Mouse (Mus musculus) lung, embryonic 15.5 days (tissue): Measurements from ENCODE around the gene Atpaf2. TPM values are rescaled to one million over a fixed set of nuclear protein-coding genes. Genes with fewer than 3 reads are reported as not detected.

Experiments
- ATAC-seq: fragments of 200-750 bp; cut with Nextera tagmentation; 2 replicates; pipeline ENCODE4 v1.8.0; 2017; ENCODE audit warnings: moderate number of reproducible peaks, borderline replicate concordance; ENCODE audit not compliant: low FRiP score, low TSS enrichment; ENCODE audit errors: extremely low read depth
- H3K27ac ChIP-seq: fragments of 300-500 bp; sonication (generic); 2 replicates; pipeline ENCODE4 v1.5.1; 2015; ENCODE audit warnings: moderate library complexity, mild to moderate bottlenecking, inconsistent platforms
- H3K27me3 ChIP-seq: fragments of 300-500 bp; sonication (generic); 2 replicates; pipeline ENCODE4 v1.6.1; 2015; ENCODE audit warnings: inconsistent platforms
- H3K36me3 ChIP-seq: fragments of 300-500 bp; sonication (generic); 2 replicates; pipeline ENCODE4 v1.6.1; 2015; ENCODE audit warnings: inconsistent platforms
- H3K4me1 ChIP-seq: fragments of 300-500 bp; sonication (generic); 2 replicates; pipeline ENCODE4 v1.6.1; 2015; ENCODE audit warnings: inconsistent platforms
- H3K4me2 ChIP-seq: fragments of 300-500 bp; sonication (generic); 2 replicates; pipeline ENCODE4 v1.6.1; 2015; ENCODE audit warnings: inconsistent platforms, mild to moderate bottlenecking, moderate library complexity
- H3K4me3 ChIP-seq: fragments of 300-500 bp; sonication (generic); 2 replicates; pipeline ENCODE4 v1.5.1; 2015; ENCODE audit warnings: mild to moderate bottlenecking, inconsistent platforms
- H3K9ac ChIP-seq: fragments of 300-500 bp; sonication (generic); 2 replicates; pipeline ENCODE4 v1.6.1; 2015; ENCODE audit warnings: inconsistent platforms
- H3K9me3 ChIP-seq: fragments of 300-500 bp; sonication (generic); 2 replicates; pipeline ENCODE4 v1.6.1; 2016; ENCODE audit warnings: inconsistent platforms
- WGBS: fragments of 180-500 bp; shearing (Covaris S2); methylation state at CpG from one replicate; pipeline ENCODE4 v1.1.7; 2015; 5-methylcytosine and 5-hydroxymethylcytosine counted together
- polyA plus RNA-seq: library from polyadenylated mRNA; unstranded; fragments of >200 nt; fragmentation: Nextera tagmentation; extraction: Ambion mirVana; gene quantifications from 2 replicates; pipeline ENCODE4 v1.2.1, GENCODE M21; 2015

The Atpaf2 gene
- polyA plus RNA-seq, 1 experiment from 2014 or later, result 54.7 TPM

- Histone ChIP-seq H3K36me3 (no peaks in the 10 kb centered on the region), H3K9ac (no peak overlapping the region), H3K27me3 (no peaks in the 10 kb centered on the region), H3K4me2 (no peak overlapping the region), H3K9me3 (no peaks in the 10 kb centered on the region), H3K27ac (no peak overlapping the region), H3K4me1 (peaks cover under 1% of the 10 kb centered on the region; the same call in 1 of the 2 replicates), H3K4me3 (no peak overlapping the region)
- WGBS, result 77% methylated on average over 6 of the region's 6 CpGs
- no peak for ATAC-seq
Measured at GRCm38 (mm10) chr11:60391346-60391745, 26.9 kb downstream of the Atpaf2 start.

- Histone ChIP-seq H3K36me3 (no peaks in the 10 kb centered on the region), H3K4me2 (no peak overlapping the region), H3K9ac (no peak overlapping the region), H3K4me1 (peaks cover 7% of the 10 kb centered on the region; the same call in 1 of the 2 replicates), H3K27me3 (no peaks in the 10 kb centered on the region), H3K9me3 (no peaks in the 10 kb centered on the region), H3K4me3 (no peak overlapping the region), H3K27ac (no peak overlapping the region)
- WGBS, result 84% methylated on average over 2 of the region's 2 CpGs
- ATAC-seq, result no peak
Measured at GRCm38 (mm10) chr11:60387944-60388343, 30.3 kb downstream of the Atpaf2 start.

- Histone ChIP-seq H3K27ac (no peak overlapping the region), H3K27me3 (no peaks in the 10 kb centered on the region), H3K9me3 (no peaks in the 10 kb centered on the region), H3K9ac (no peak overlapping the region), H3K4me1 (peaks cover 7% of the 10 kb centered on the region; the same call in 1 of the 2 replicates), H3K4me2 (no peak overlapping the region), H3K36me3 (no peaks in the 10 kb centered on the region), H3K4me3 (no peak overlapping the region)
- WGBS, result 67% methylated on average over 5 of the region's 5 CpGs
- no peak for ATAC-seq
Measured at GRCm38 (mm10) chr11:60385946-60386345, 32.3 kb downstream of the Atpaf2 start.

GRCm38 (mm10) chr11:60384762-60385421, 33.4 kb downstream of the Atpaf2 start:
- Histone ChIP-seq H3K4me3 (no peak overlapping the region), H3K27me3 (no peaks in the 10 kb centered on the region), H3K36me3 (no peaks in the 10 kb centered on the region), H3K4me1 (peaks cover 7% of the 10 kb centered on the region; the same call in 1 of the 2 replicates), H3K4me2 (0 out of 2 replicates have a peak overlapping the region, but pooled peaks have one; percentile 1), H3K27ac (no peak overlapping the region), H3K9me3 (no peaks in the 10 kb centered on the region), H3K9ac (no peak overlapping the region)
- no peak for ATAC-seq
- WGBS, result 5% methylated on average over 16 of the region's 16 CpGs

DNA sequence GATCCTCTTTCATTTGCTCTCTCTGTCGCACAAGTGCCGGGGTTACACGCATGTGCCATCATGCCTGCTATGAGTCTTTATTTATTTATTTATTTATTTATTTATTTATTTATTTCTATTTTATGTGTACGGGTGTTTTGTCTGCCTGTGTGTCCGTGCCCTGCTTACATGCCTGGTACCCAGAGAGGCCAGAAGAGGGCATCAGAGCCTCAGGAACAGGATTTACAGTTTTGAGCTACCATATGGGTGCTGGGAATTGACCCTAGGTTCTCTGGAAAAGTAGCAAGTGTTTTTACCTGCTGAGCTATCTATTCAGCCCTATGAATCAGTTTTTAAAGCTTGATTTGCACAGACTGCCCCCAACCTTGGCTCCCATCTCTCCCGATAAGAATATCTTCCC, 34.7 kb downstream of the Atpaf2 start:
- H3K4me3 ChIP-seq, result no peak overlapping the region
- peaks cover 7% of the 10 kb centered on the region; the same call in 1 of the 2 replicates for H3K4me1 ChIP-seq
- no peak overlapping the region for H3K4me2 ChIP-seq
- H3K27me3 ChIP-seq, result no peaks in the 10 kb centered on the region
- no peak for ATAC-seq
- no peak overlapping the region for H3K9ac ChIP-seq
- no peaks in the 10 kb centered on the region for H3K9me3 ChIP-seq
- WGBS, result 87% methylated on average over 6 of the region's 6 CpGs
- no peaks in the 10 kb centered on the region for H3K36me3 ChIP-seq
- no peak overlapping the region for H3K27ac ChIP-seq

GRCm38 (mm10) chr11:60374481-60374880, 43.8 kb downstream of the Atpaf2 start:
- Histone ChIP-seq H3K27me3 (no peaks in the 10 kb centered on the region), H3K9me3 (no peaks in the 10 kb centered on the region), H3K9ac (no peak overlapping the region), H3K4me2 (no peak overlapping the region), H3K27ac (no peak overlapping the region), H3K4me3 (no peak overlapping the region), H3K4me1 (no peaks in the 10 kb centered on the region), H3K36me3 (no peaks in the 10 kb centered on the region)
- WGBS, result 75% methylated on average over 6 of the region's 6 CpGs
- ATAC-seq, result no peak

DNA sequence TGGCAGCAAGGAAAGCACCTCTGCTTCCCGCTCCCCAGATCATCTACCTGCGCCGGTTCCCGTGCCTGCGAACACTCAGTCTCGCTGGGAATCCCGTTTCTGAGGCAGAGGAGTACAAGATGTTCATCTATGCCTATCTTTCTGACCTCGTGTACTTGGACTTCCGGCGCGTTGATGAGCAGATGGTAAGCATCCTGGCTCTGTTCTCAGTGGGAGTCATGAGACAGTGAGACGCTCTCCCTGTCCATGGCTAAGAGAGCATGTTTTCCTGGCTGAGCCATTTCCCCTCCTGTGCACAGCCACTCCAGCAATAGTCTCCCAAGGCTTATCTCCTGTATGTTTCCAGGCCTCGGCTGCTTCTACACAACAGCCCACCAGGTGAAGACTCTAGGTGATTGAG, 47.8 kb downstream of the Atpaf2 start:
- Histone ChIP-seq H3K9ac (no peak overlapping the region), H3K9me3 (no peaks in the 10 kb centered on the region), H3K36me3 (no peaks in the 10 kb centered on the region), H3K4me2 (no peak overlapping the region), H3K4me3 (no peak overlapping the region), H3K27ac (no peak overlapping the region), H3K4me1 (peaks cover 12% of the 10 kb centered on the region), H3K27me3 (no peaks in the 10 kb centered on the region)
- no peak for ATAC-seq
- WGBS, result 81% methylated on average over 13 of the region's 13 CpGs

- Histone ChIP-seq H3K9ac (no peak overlapping the region), H3K4me2 (no peak overlapping the region), H3K4me1 (peaks cover 12% of the 10 kb centered on the region), H3K27me3 (no peaks in the 10 kb centered on the region), H3K27ac (no peak overlapping the region), H3K4me3 (no peak overlapping the region), H3K36me3 (no peaks in the 10 kb centered on the region), H3K9me3 (no peaks in the 10 kb centered on the region)
- no peak for ATAC-seq
- 60% methylated on average over 4 of the region's 4 CpGs for WGBS
Measured at GRCm38 (mm10) chr11:60369448-60369847, 48.8 kb downstream of the Atpaf2 start.

- H3K4me3 ChIP-seq, result no peak overlapping the region
- no peaks in the 10 kb centered on the region for H3K9me3 ChIP-seq
- no peaks in the 10 kb centered on the region for H3K27me3 ChIP-seq
- peaks cover 12% of the 10 kb centered on the region for H3K4me1 ChIP-seq
- no peak for ATAC-seq
- H3K4me2 ChIP-seq, result no peak overlapping the region
- 69% methylated on average over 4 of the region's 4 CpGs for WGBS
- H3K27ac ChIP-seq, result no peak overlapping the region
- no peak overlapping the region for H3K9ac ChIP-seq
- H3K36me3 ChIP-seq, result no peaks in the 10 kb centered on the region
Measured at GRCm38 (mm10) chr11:60368909-60369308, 49.3 kb downstream of the Atpaf2 start.

- Histone ChIP-seq H3K27me3 (no peaks in the 10 kb centered on the region), H3K4me2 (no peak overlapping the region), H3K4me1 (peaks cover 12% of the 10 kb centered on the region), H3K27ac (no peak overlapping the region), H3K9me3 (no peaks in the 10 kb centered on the region), H3K36me3 (no peaks in the 10 kb centered on the region), H3K9ac (no peak overlapping the region), H3K4me3 (no peak overlapping the region)
- WGBS, result 44% methylated on average over 3 of the region's 3 CpGs
- no peak for ATAC-seq
Measured at GRCm38 (mm10) chr11:60367256-60367655, 51.0 kb downstream of the Atpaf2 start.

GRCm38 (mm10) chr11:60366239-60367019, 51.8 kb downstream of the Atpaf2 start:
- 17% methylated on average over 16 of the region's 16 CpGs for WGBS
- no peak overlapping the region for H3K4me2 ChIP-seq
- 0 out of 2 replicates have a peak overlapping the region, but pooled peaks have one; percentile 15 for H3K27ac ChIP-seq
- no peaks in the 10 kb centered on the region for H3K9me3 ChIP-seq
- H3K9ac ChIP-seq, result no peak overlapping the region
- ATAC-seq, result peak; percentile 27; the same call in 1 of the 2 replicates
- peaks cover 12% of the 10 kb centered on the region for H3K4me1 ChIP-seq
- H3K4me3 ChIP-seq, result no peak overlapping the region
- H3K36me3 ChIP-seq, result no peaks in the 10 kb centered on the region
- H3K27me3 ChIP-seq, result no peaks in the 10 kb centered on the region

GRCm38 (mm10) chr11:60360631-60361201, 57.5 kb downstream of the Atpaf2 start:
- Histone ChIP-seq H3K4me3 (no peak overlapping the region), H3K4me2 (no peak overlapping the region), H3K27me3 (no peaks in the 10 kb centered on the region), H3K27ac (no peak overlapping the region), H3K4me1 (no peaks in the 10 kb centered on the region), H3K36me3 (no peaks in the 10 kb centered on the region), H3K9me3 (no peaks in the 10 kb centered on the region), H3K9ac (no peak overlapping the region)
- 63% methylated on average over 5 of the region's 5 CpGs for WGBS
- no peak for ATAC-seq
